Mouse (Mus musculus) heart, postnatal 0 days (tissue): ENCODE measurements around the gene Tmed8. TPM values are rescaled to one million over a fixed set of nuclear protein-coding genes. Genes with fewer than 3 reads are reported as not detected.
A peak's percentile ranks its signal among the peaks of the same experiment; 100 is the strongest.

Experiments
- ATAC-seq: fragments of 200-750 bp; cut with Nextera tagmentation; 2 replicates; pipeline ENCODE4 v1.8.0; 2017; ENCODE audit warnings: low read depth, moderate number of reproducible peaks, moderate library complexity; ENCODE audit not compliant: insufficient read depth
- DNase-seq: peaks from one replicate; pipeline ENCODE4 v3.0.0-alpha.2; 2016; ENCODE audit warnings: low spot score
- H3K27ac ChIP-seq: fragments of 300-500 bp; sonication (generic); 2 replicates; pipeline ENCODE4 v1.5.1; 2014; ENCODE audit warnings: low read depth, mild to moderate bottlenecking
- H3K27me3 ChIP-seq: fragments of 300-500 bp; sonication (generic); 2 replicates; pipeline ENCODE4 v1.6.1; 2014; ENCODE audit warnings: low read length, mixed read lengths; ENCODE audit not compliant: control insufficient read depth, insufficient read depth
- H3K36me3 ChIP-seq: fragments of 300-500 bp; sonication (generic); replicated peaks from 2 replicates; pipeline ENCODE4 v1.6.1; 2014; ENCODE audit warnings: low read length, mixed read lengths; ENCODE audit not compliant: control insufficient read depth, insufficient read depth
- H3K4me1 ChIP-seq: fragments of 300-500 bp; sonication (generic); 2 replicates; pipeline ENCODE4 v1.6.1; 2014; ENCODE audit warnings: antibody characterized with exemption; ENCODE audit not compliant: control insufficient read depth, insufficient read depth
- H3K4me2 ChIP-seq: fragments of 300-500 bp; sonication (generic); 2 replicates; pipeline ENCODE4 v1.6.1; 2014; ENCODE audit warnings: low read depth, mild to moderate bottlenecking, low read length, moderate library complexity
- H3K4me3 ChIP-seq: fragments of 300-500 bp; sonication (generic); 2 replicates; pipeline ENCODE4 v1.5.1; 2014; ENCODE audit warnings: low read depth, low read length
- H3K9ac ChIP-seq: fragments of 300-500 bp; sonication (generic); replicated peaks from 2 replicates; pipeline ENCODE4 v1.6.1; 2014; ENCODE audit warnings: low read depth, low read length, mixed read lengths
- H3K9me3 ChIP-seq: fragments of 300-500 bp; sonication (generic); replicated peaks from 2 replicates; pipeline ENCODE4 v1.6.1; 2016; ENCODE audit warnings: low read length; ENCODE audit not compliant: control insufficient read depth
- CTCF ChIP-seq: IDR thresholded peaks from 2 replicates; pipeline ENCODE4 v1.5.1; 2016; ENCODE audit warnings: antibody characterized with exemption, control low read depth, low read depth
- EP300 ChIP-seq: IDR thresholded peaks from 2 replicates; pipeline ENCODE4 v1.6.1; 2016; ENCODE audit warnings: antibody characterized with exemption, low read depth
- WGBS: fragments of 180-500 bp; shearing (Covaris S2); extraction: QIAGEN DNeasy Blood & Tissue Kit; methylation state at CpG from one replicate; pipeline ENCODE4 v1.1.7; 2014; 5-methylcytosine and 5-hydroxymethylcytosine counted together
- polyA plus RNA-seq: library from polyadenylated mRNA; unstranded; fragments of >200 nt; fragmentation: Nextera tagmentation; extraction: Ambion mirVana; gene quantifications from 2 replicates; pipeline ENCODE4 v1.2.1, GENCODE M21; 2015
- total RNA-seq: library from RNA; depleted of rRNA; stranded (reverse); fragments of >200 nt; gene quantifications from 2 replicates; pipeline ENCODE4 v1.2.3, GENCODE M21; 2014; ENCODE audit warnings: low replicate concordance; rRNA removed

The Tmed8 gene
- total RNA-seq (3.7 and 3.9 TPM in 2 replicates), polyA plus RNA-seq (0.62 and 0.89 TPM in 2 replicates)

DNA sequence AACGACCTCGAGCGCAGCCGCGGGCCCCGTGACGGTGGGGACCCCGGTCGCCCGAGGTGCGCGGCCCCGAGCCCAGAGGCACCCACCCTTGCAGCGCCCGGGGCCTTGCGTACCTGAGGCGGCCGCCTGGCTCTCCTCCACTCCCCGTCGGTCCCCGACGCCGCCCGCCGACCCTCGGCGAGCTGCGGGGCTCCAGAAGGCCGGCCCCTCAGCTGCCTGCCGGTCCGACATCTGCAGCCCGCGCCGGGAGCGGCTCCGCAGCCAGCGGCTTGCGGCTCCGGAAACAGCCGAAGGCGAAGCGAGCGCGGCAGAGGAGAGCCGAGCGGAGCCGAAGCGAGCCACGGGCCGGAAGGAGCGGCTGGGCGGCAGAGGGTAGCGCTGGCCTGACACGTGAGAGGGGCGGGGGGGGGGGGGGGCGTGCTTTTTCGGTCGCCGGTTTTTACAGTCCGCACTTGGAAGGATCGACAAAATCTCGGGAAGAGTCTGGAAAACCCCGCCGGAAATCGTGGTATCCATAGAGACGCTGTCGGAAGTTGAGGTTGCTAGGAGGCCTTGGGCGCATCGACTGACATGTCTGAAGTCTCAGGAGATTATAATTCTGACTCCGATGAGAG is at the start of gene Tmed8:
Tmed8 (minus strand) TSS at position 482 of the 614 bp plus-strand sequence.
- Histone ChIP-seq H3K4me3 (peak within 1 kb of the TSS; percentile 97), H3K36me3 (no peaks in the 10 kb centered on the region), H3K4me1 (no peaks in the 10 kb centered on the region; the same call in 1 of the 2 replicates), H3K4me2 (peak within 1 kb of the TSS; percentile 99), H3K9me3 (no peaks in the 10 kb centered on the region), H3K9ac (peak within 1 kb of the TSS; percentile 95), H3K27me3 (no peaks in the 10 kb centered on the region), H3K27ac (peak within 1 kb of the TSS; percentile 74)
- under 1% methylated on average over 65 of the region's 70 CpGs for WGBS
- TF ChIP-seq CTCF (no peak), EP300 (no peak)
- DNase-seq, result peak; percentile 78
- ATAC-seq, result peak; percentile 93

GRCm38 (mm10) chr12:87238632-87239031 is 38.4 kb upstream of the Tmed8 start, which contains the start of gene Noxred1:
Gene Noxred1 (minus strand): TSS chr12:87238732.
- no peaks in the 10 kb centered on the region for H3K4me1 ChIP-seq
- no peak within 1 kb of the TSS for H3K4me2 ChIP-seq
- WGBS, result 32% methylated on average over 1 of the region's 1 CpGs
- DNase-seq (peak; percentile 13), ATAC-seq (no peak; the same call in 1 of the 2 replicates)
- no peak for TF ChIP-seq EP300
- TF ChIP-seq CTCF, result no peak
- no peak within 1 kb of the TSS for H3K9ac ChIP-seq
- peaks cover 50% of the 10 kb centered on the region for H3K36me3 ChIP-seq
- H3K9me3 ChIP-seq, result no peaks in the 10 kb centered on the region
- no peak within 1 kb of the TSS for H3K27ac ChIP-seq
- no peak within 1 kb of the TSS for H3K4me3 ChIP-seq
- no peaks in the 10 kb centered on the region for H3K27me3 ChIP-seq

DNA sequence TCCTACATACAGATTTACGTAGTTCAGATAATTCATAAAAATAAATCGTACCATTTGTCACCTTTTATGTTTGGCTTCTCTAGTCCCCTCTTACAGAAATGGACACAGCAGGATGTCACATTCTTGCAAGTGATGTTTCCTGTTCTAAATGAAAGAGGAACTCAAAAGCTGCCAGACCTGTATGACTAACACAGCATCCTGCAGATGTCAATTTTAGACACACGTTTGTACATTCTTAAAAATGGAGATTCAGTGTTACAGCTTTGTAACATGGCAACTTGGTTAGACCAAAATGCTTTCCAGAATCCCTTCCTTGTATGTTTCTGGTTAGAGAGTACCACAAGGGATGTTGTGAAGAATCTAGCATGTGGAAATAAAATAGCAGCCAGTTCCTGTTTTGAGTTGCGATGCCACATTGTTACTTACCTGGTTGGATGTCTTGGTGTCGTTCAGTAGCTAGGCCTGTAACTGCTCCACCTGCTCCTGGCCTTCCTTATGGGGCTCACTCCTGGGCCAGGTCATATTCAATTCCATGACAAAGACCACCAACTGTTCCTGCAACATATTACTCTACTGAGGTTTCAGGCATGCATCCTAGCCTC is 36.7 kb upstream of the Tmed8 start:
- no peak overlapping the region for H3K4me3 ChIP-seq
- no peak for TF ChIP-seq EP300
- no peak for TF ChIP-seq CTCF
- no peaks in the 10 kb centered on the region for H3K9me3 ChIP-seq
- no peak overlapping the region for H3K27ac ChIP-seq
- 77% methylated on average over 5 of the region's 5 CpGs for WGBS
- H3K9ac ChIP-seq, result no peak overlapping the region
- no peak overlapping the region for H3K4me2 ChIP-seq
- no peak for ATAC-seq
- no peak for DNase-seq
- H3K27me3 ChIP-seq, result no peaks in the 10 kb centered on the region
- H3K4me1 ChIP-seq, result no peaks in the 10 kb centered on the region
- peaks cover 39% of the 10 kb centered on the region for H3K36me3 ChIP-seq

- DNase-seq, result no peak
- Histone ChIP-seq H3K4me3 (no peak overlapping the region), H3K4me1 (no peaks in the 10 kb centered on the region), H3K9ac (no peak overlapping the region), H3K27ac (no peak overlapping the region), H3K27me3 (no peaks in the 10 kb centered on the region), H3K36me3 (no peaks in the 10 kb centered on the region), H3K9me3 (no peaks in the 10 kb centered on the region), H3K4me2 (no peak overlapping the region)
- TF ChIP-seq CTCF (no peak), EP300 (no peak)
- no peak for ATAC-seq
Observed at GRCm38 (mm10) chr12:87230379-87230895, 30.2 kb upstream of the Tmed8 start.

GRCm38 (mm10) chr12:87229633-87230032 is 29.4 kb upstream of the Tmed8 start:
- 93% methylated on average over 2 of the region's 2 CpGs for WGBS
- H3K4me3 ChIP-seq, result no peak overlapping the region
- no peaks in the 10 kb centered on the region for H3K4me1 ChIP-seq
- DNase-seq (no peak), ATAC-seq (no peak)
- H3K27me3 ChIP-seq, result no peaks in the 10 kb centered on the region
- no peaks in the 10 kb centered on the region for H3K36me3 ChIP-seq
- no peak overlapping the region for H3K4me2 ChIP-seq
- H3K9ac ChIP-seq, result no peak overlapping the region
- TF ChIP-seq CTCF, result no peak
- TF ChIP-seq EP300, result no peak
- H3K27ac ChIP-seq, result no peak overlapping the region
- H3K9me3 ChIP-seq, result no peaks in the 10 kb centered on the region
